Mouse (Mus musculus): ENCODE measurements around the gene Hemk1.

DNA sequence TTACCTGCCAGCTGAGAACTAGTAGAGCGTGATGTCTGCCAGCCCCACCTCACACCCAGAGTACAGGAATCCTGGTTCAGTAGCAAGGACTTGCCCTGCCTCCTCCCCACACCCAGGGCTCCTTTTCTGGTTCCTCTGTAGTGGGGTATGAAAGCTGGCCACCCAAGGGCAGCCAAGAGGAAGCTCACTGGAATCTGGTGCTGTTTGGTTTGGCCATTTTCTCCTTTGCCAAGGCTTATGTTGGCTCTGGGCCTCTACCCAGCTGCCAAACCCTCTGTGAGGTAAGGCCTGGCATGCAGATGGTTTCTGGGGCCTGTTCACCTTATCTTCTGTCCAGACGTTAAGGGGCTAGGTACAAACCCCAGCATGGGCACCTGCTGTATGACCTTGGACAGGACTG is 22.4 kb downstream of the Hemk1 start:
- no peak for TF ChIP-seq POLR2A (IDR thresholded peaks at IDR 0.05; ENCODE audit: low read depth, low read length)
- no peak for TF ChIP-seq CTCF (IDR thresholded peaks at IDR 0.05; ENCODE audit: borderline replicate concordance, insufficient read depth, low read length)

Data from embryonic fibroblast, embryonic 13.5 days (primary cell).